Mouse (Mus musculus) cerebellum, adult 2 months (tissue): ENCODE measurements around the gene Spata9.

Experiments
- CTCF ChIP-seq: fragments of 200-500 bp; IDR thresholded peaks from 2 replicates; pipeline ENCODE4 v1.5.1; 2011; ENCODE audit warnings: low read depth, mild to moderate bottlenecking, control low read depth, low read length, moderate library complexity, borderline replicate concordance; ENCODE audit not compliant: insufficient read depth
- POLR2A ChIP-seq: fragments of 200-500 bp; IDR thresholded peaks from 2 replicates; pipeline ENCODE4 v1.6.1; 2011; ENCODE audit warnings: low read length, control low read depth, borderline replicate concordance; ENCODE audit not compliant: insufficient read depth

DNA sequence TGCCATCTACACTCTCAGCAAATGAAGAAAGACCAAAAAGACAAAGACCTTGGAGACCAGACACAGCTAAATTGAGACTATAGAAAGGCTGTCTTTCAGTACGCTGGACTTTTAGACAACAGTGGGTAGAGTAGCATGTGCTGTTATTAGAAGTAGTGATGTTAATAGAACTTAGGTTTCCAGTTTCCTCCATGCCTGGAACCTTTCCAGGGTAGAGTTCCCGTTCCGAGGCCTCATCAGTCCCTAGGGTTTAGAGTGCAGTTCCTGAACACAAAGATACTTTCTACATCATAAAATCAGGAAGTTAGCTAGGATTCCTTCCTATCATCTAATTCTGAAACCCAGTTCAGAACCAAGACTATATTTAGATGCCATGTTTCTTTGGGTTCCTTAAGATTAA is 57.6 kb downstream of the Spata9 start:
- TF ChIP-seq CTCF (no peak), POLR2A (no peak)
